Mouse (Mus musculus) heart, adult 2 months (tissue): ENCODE results near the gene Ccdc157.

Experiments
- CTCF ChIP-seq: fragments of 200-600 bp; IDR thresholded peaks from 2 replicates; pipeline ENCODE4 v1.8.1; 2022; ENCODE audit warnings: antibody characterized with exemption, mild to moderate bottlenecking, moderate library complexity
- POLR2A ChIP-seq: fragments of 200-500 bp; IDR thresholded peaks from 2 replicates; pipeline ENCODE4 v1.6.1; 2011; ENCODE audit warnings: mild to moderate bottlenecking, low read depth, low read length, control low read depth; ENCODE audit not compliant: insufficient read depth

GRCm38 (mm10) chr11:4113496-4113895 is 46.6 kb downstream of the Ccdc157 start:
- TF ChIP-seq POLR2A, result no peak
- no peak for TF ChIP-seq CTCF
